Mouse (Mus musculus) E14TG2a.4 (cell line): ENCODE results near the gene Lrrc45.

ENCODE experiments used
- H3K27me3 ChIP-seq: 2 replicates; pipeline ENCODE4 v1.6.1; 2014; ENCODE audit warnings: low read length, control low read depth; ENCODE audit not compliant: insufficient read depth
- H3K36me3 ChIP-seq: 2 replicates; pipeline ENCODE4 v1.6.1; 2014; ENCODE audit warnings: low read length, control low read depth; ENCODE audit not compliant: insufficient read depth
- H3K4me1 ChIP-seq: replicated peaks from 2 replicates; pipeline ENCODE4 v1.6.1; 2014; ENCODE audit warnings: low read depth, low read length, control low read depth
- H3K4me3 ChIP-seq: replicated peaks from 2 replicates; pipeline ENCODE4 v1.5.1; 2014; ENCODE audit warnings: mild to moderate bottlenecking, low read length
- H3K9me3 ChIP-seq: 2 replicates; pipeline ENCODE4 v1.6.1; 2014; ENCODE audit warnings: low read length, control low read depth
- CTCF ChIP-seq: conservative IDR thresholded peaks from 2 replicates; pipeline ENCODE4 v1.5.1; 2014; ENCODE audit warnings: low read length
- NANOG ChIP-seq: IDR thresholded peaks from 2 replicates; pipeline ENCODE4 v1.6.1; 2014; ENCODE audit warnings: borderline replicate concordance, low read length, mixed read lengths
- POU5F1 ChIP-seq: IDR thresholded peaks from 2 replicates; pipeline ENCODE4 v1.6.1; 2014; ENCODE audit warnings: low read length, borderline replicate concordance

The Lrrc45 gene

DNA sequence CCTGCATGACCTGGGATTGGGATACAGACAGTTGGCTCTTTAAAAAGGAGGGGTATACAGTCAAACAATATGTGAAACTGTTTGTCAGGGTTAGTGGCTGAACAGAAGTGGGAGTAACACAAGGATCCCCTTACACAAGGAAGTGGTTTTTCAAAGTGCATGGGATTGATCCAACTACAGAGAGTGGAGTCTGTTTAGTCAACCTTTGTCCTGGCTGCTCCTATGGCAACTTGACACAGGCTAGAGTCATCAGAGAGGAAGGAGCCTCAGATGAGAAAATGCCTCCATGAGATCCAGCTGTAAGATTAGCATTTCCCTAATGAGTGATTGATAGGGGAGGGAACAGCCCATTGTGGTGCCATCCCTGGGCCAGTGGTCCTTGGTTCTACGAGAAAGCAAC, 54.5 kb downstream of the Lrrc45 start:
- Histone ChIP-seq H3K9me3 (no peaks in the 10 kb centered on the region), H3K4me3 (no peak overlapping the region), H3K36me3 (no peaks in the 10 kb centered on the region), H3K4me1 (peaks cover 35% of the 10 kb centered on the region), H3K27me3 (no peaks in the 10 kb centered on the region)
- TF ChIP-seq NANOG (no peak), CTCF (no peak), POU5F1 (no peak)
